ENCODE assay signal across 33 mouse cellular contexts in the genomic region with DNA sequence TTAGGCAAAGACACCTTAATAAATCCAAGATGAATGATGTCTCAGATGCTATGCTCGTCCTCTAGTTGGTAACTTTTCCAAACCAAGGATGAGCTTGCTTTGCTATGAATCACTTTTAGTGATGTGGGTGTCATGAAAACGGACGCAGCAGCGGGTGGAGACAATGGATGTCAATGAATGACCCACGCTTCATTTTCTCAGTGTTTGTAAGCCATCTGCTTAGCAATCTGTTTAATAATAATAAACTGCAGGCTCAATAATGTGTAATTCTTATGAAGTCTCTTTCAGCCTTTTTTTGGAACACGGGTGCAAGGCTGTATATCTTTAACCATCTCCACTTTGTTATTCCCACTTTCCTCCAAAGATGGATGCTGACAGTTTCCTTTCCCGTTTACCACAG.
A peak's percentile ranks its signal among the peaks of the same experiment; 100 is the strongest.
DNase-seq lines count a peak whose midpoint lies in the region; ATAC-seq and TF ChIP-seq lines count a peak whose summit lies in the region.
"Had no signal": no experiment of that assay in that cellular context is flagged by ENCODE, and none has a peak within 500 bp of the region (broad histone marks: within the 10 kb centered on the region; RNA-seq: fewer than 3 reads in every experiment).

No protein-coding gene starts in this region.

- H3K27ac ChIP-seq in midbrain, embryonic 11.5 days (ENCODE audit: low read depth, low read length), result no peak overlapping the region
- H3K27ac ChIP-seq in midbrain, postnatal 0 days (ENCODE audit: low read depth, low read length), result no peak overlapping the region
- H3K27ac ChIP-seq: forebrain, embryonic 13.5 days; heart, embryonic 10.5 days; heart, embryonic 15.5 days; kidney, postnatal 0 days; limb, embryonic 10.5 days; limb, embryonic 15.5 days; liver, embryonic 13.5 days; midbrain, embryonic 13.5 days had no signal

- no peaks in the 10 kb centered on the region for H3K9me3 ChIP-seq in midbrain, embryonic 11.5 days (ENCODE audit: control insufficient read depth, low read length)
- no peaks in the 10 kb centered on the region for H3K9me3 ChIP-seq in midbrain, postnatal 0 days (ENCODE audit: low read length)
- H3K9me3 ChIP-seq: forebrain, embryonic 13.5 days; heart, embryonic 10.5 days; heart, embryonic 15.5 days; limb, embryonic 10.5 days; limb, embryonic 15.5 days; liver, embryonic 13.5 days; megakaryocyte, embryonic 14.5 days; midbrain, embryonic 13.5 days had no signal

- no peak for TF ChIP-seq CTCF in midbrain, postnatal 0 days (IDR thresholded peaks at IDR 0.05)

- H3K9ac ChIP-seq in midbrain, embryonic 11.5 days (ENCODE audit: low read length), result no peak overlapping the region
- H3K9ac ChIP-seq in midbrain, postnatal 0 days (replicated peaks; ENCODE audit: low read length, poor library complexity, severe bottlenecking), result no peak overlapping the region
- H3K9ac ChIP-seq: forebrain, embryonic 13.5 days; heart, embryonic 15.5 days; limb, embryonic 15.5 days; liver, embryonic 13.5 days; midbrain, embryonic 13.5 days had no signal

- ATAC-seq in midbrain, embryonic 11.5 days (ENCODE audit: low FRiP score), result no peak
- no peak for ATAC-seq in midbrain, postnatal 0 days (ENCODE audit: low FRiP score)
- ATAC-seq: activated CD4-positive, CD25-positive, alpha-beta regulatory T cell, adult 4 months; intestine, embryonic 16.5 days; lung, postnatal 0 days; midbrain, embryonic 13.5 days had no signal

- 80% methylated on average over 7 of the region's 7 CpGs for whole genome bisulfite sequencing in midbrain, embryonic 11.5 days
- 62% methylated on average over 7 of the region's 7 CpGs for WGBS in midbrain, postnatal 0 days

- no peak overlapping the region for H3K4me3 ChIP-seq in midbrain, embryonic 11.5 days (ENCODE audit: low read depth, low read length)
- no peak overlapping the region for H3K4me3 ChIP-seq in midbrain, postnatal 0 days (ENCODE audit: low read depth, low read length)
- H3K4me3 ChIP-seq: erythroblast, embryonic 14.5 days; forebrain, embryonic 13.5 days; heart, embryonic 10.5 days; heart, embryonic 15.5 days; limb, embryonic 10.5 days; limb, embryonic 15.5 days; liver, embryonic 13.5 days; megakaryocyte, embryonic 14.5 days; midbrain, embryonic 13.5 days had no signal

- peaks cover 2% of the 10 kb centered on the region; the same call in 1 of the 2 replicates for H3K4me1 ChIP-seq in midbrain, embryonic 11.5 days (ENCODE audit: control insufficient read depth, insufficient read depth, low read length)
- no peaks in the 10 kb centered on the region for H3K4me1 ChIP-seq in midbrain, postnatal 0 days (ENCODE audit: insufficient read depth, low read length)
- H3K4me1 ChIP-seq: forebrain, embryonic 13.5 days; heart, embryonic 10.5 days; heart, embryonic 15.5 days; limb, embryonic 10.5 days; limb, embryonic 15.5 days; liver, embryonic 13.5 days; midbrain, embryonic 13.5 days had no signal

- DNase-seq in embryo, embryonic 10.5 days (ENCODE audit: low spot score), result peak; percentile 5
- no peak for DNase-seq in embryo, embryonic 10 days (ENCODE audit: low spot score)
- DNase-seq in heart, adult 11 months, result peak; percentile 19
- no peak for DNase-seq in heart, postnatal 14 days
- peak; percentile 57 for DNase-seq in midbrain, embryonic 11.5 days (ENCODE audit: low spot score, missing footprints)
- no peak for DNase-seq in midbrain, postnatal 0 days (ENCODE audit: low spot score)
- DNase-seq in brain, adult 2 months (ENCODE audit: low read depth, low spot score), result peak; percentile 27
- DNase-seq: adrenal gland, adult 8-10 months; cerebellum, adult 11-12 months; cerebellum, adult 9-11 months; gastrocnemius, postnatal 14 days; heart, postnatal 36 days; kidney, adult 8-10 months; kidney, postnatal 4 days; liver, embryonic 13.5 days; lung, adult 18-20 months; lung, postnatal 4 days; right cerebral cortex, postnatal 14 days; spleen, adult 18-20 months; thymus, postnatal 14 days had no signal

- H3K36me3 ChIP-seq in midbrain, embryonic 11.5 days (ENCODE audit: control insufficient read depth, insufficient read depth, low read length), result no peaks in the 10 kb centered on the region
- no peaks in the 10 kb centered on the region for H3K36me3 ChIP-seq in midbrain, postnatal 0 days (ENCODE audit: insufficient read depth, low read length)
- H3K36me3 ChIP-seq: heart, embryonic 10.5 days; heart, embryonic 15.5 days; limb, embryonic 10.5 days; limb, embryonic 15.5 days; liver, embryonic 13.5 days; midbrain, embryonic 13.5 days had no signal

- intact Hi-C loops in heart, postnatal 14 days (cut with DNase I), result no loop called here

- no peak overlapping the region for H3K4me2 ChIP-seq in midbrain, embryonic 11.5 days
- H3K4me2 ChIP-seq in midbrain, postnatal 0 days (ENCODE audit: low read depth, low read length, poor library complexity, severe bottlenecking), result no peak overlapping the region
- H3K4me2 ChIP-seq: forebrain, embryonic 13.5 days; heart, embryonic 15.5 days; limb, embryonic 15.5 days; liver, embryonic 13.5 days; midbrain, embryonic 13.5 days had no signal

- H3K27me3 ChIP-seq in midbrain, embryonic 11.5 days (ENCODE audit: control insufficient read depth, insufficient read depth, low read length), result no peaks in the 10 kb centered on the region
- no peaks in the 10 kb centered on the region for H3K27me3 ChIP-seq in midbrain, postnatal 0 days (ENCODE audit: insufficient read depth, low read length)
- H3K27me3 ChIP-seq: CH12.LX; forebrain, embryonic 13.5 days; heart, embryonic 15.5 days; limb, embryonic 15.5 days; liver, embryonic 13.5 days; midbrain, embryonic 13.5 days had no signal

Comparison
In these comparisons a context has a peak if more than half of its experiments do, and no peak if none do; other contexts are left out.
1. DNase-seq: peak in embryo, embryonic 10.5 days (single experiment), heart, adult 11 months (single experiment), midbrain, embryonic 11.5 days (single experiment) and brain, adult 2 months (single experiment); none in embryo, embryonic 10 days (single experiment), heart, postnatal 14 days (0 of 2) and midbrain, postnatal 0 days (single experiment).